Mouse (Mus musculus) forebrain, embryonic 13.5 days (tissue): ENCODE measurements at regions not wholly inside any gene's neighbourhood (a gene's known extent, or its start where the extent isn't known, plus 50 kb on each side); places are given as distances from the start of the nearest gene placed in this dataset.

Experiments
- ATAC-seq: fragments of 200-750 bp; cut with Nextera tagmentation; 2 replicates; pipeline ENCODE4 v1.8.0; 2017
- H3K27ac ChIP-seq: fragments of 300-500 bp; sonication (generic); 2 replicates; pipeline ENCODE4 v1.5.1; 2015; ENCODE audit warnings: inconsistent platforms, mild to moderate bottlenecking, moderate library complexity
- H3K27me3 ChIP-seq: fragments of 300-500 bp; sonication (generic); 2 replicates; pipeline ENCODE4 v1.6.1; 2015; ENCODE audit warnings: mild to moderate bottlenecking, inconsistent platforms
- H3K36me3 ChIP-seq: fragments of 300-500 bp; sonication (generic); 2 replicates; pipeline ENCODE4 v1.6.1; 2015; ENCODE audit warnings: mild to moderate bottlenecking, inconsistent platforms; ENCODE audit not compliant: poor library complexity, severe bottlenecking
- H3K4me1 ChIP-seq: fragments of 300-500 bp; sonication (generic); 2 replicates; pipeline ENCODE4 v1.6.1; 2015; ENCODE audit warnings: inconsistent platforms
- H3K4me2 ChIP-seq: fragments of 300-500 bp; sonication (generic); 2 replicates; pipeline ENCODE4 v1.6.1; 2015; ENCODE audit warnings: inconsistent platforms, mild to moderate bottlenecking, moderate library complexity
- H3K4me3 ChIP-seq: fragments of 300-500 bp; sonication (generic); 2 replicates; pipeline ENCODE4 v1.5.1; 2015; ENCODE audit warnings: mild to moderate bottlenecking, inconsistent platforms
- H3K9ac ChIP-seq: fragments of 300-500 bp; sonication (generic); 2 replicates; pipeline ENCODE4 v1.6.1; 2015; ENCODE audit warnings: mild to moderate bottlenecking, inconsistent platforms
- H3K9me3 ChIP-seq: fragments of 300-500 bp; sonication (generic); replicated peaks from 2 replicates; pipeline ENCODE4 v1.6.1; 2016; ENCODE audit warnings: inconsistent platforms
- WGBS: fragments of 180-500 bp; shearing (Covaris S2); methylation state at CpG from one replicate; pipeline ENCODE4 v1.1.7; 2015; 5-methylcytosine and 5-hydroxymethylcytosine counted together

DNA sequence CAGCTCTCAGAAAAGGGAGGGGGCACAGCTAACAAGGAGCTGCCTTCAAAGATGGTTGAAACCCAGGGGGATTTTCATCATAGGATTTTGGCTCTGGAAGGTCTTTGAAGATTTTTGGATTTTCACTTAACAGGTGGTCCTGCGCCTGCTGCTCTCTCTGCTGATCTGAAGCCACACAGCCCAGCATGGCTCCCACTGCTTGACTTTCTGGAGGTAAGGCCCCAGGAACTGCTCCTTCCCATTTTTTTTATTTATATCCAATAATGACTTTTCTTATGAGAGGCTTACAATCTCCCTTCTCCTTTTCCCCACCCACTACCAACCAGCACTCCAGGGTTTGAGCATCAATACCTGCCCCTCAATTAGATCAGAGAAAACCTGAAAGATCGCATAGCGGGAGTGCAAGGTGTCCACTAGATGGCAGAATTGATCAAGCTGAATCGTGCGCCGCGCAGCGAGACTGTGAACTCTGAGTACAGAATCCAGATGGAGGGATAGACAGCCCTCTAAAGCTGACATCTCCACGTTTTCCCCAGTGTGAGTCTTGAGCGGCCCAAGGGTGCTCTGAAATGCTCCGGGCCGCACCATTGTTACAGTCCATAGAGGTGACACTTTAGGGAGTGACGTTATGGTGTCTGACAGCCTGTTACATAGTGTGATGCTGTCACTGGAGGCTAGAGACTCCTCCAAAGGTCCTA is 194.6 kb upstream of the Ednrb start:
- peak overlapping the region; percentile 40; the same call in 1 of the 2 replicates for H3K4me2 ChIP-seq
- no peak overlapping the region for H3K4me3 ChIP-seq
- peaks cover 22% of the 10 kb centered on the region for H3K27me3 ChIP-seq
- H3K9ac ChIP-seq, result no peak overlapping the region
- peak; percentile 93 for ATAC-seq
- 10% methylated on average over 13 of the region's 13 CpGs for WGBS
- no peak overlapping the region for H3K27ac ChIP-seq
- no peaks in the 10 kb centered on the region for H3K4me1 ChIP-seq
- no peaks in the 10 kb centered on the region for H3K36me3 ChIP-seq
- H3K9me3 ChIP-seq, result no peaks in the 10 kb centered on the region

DNA sequence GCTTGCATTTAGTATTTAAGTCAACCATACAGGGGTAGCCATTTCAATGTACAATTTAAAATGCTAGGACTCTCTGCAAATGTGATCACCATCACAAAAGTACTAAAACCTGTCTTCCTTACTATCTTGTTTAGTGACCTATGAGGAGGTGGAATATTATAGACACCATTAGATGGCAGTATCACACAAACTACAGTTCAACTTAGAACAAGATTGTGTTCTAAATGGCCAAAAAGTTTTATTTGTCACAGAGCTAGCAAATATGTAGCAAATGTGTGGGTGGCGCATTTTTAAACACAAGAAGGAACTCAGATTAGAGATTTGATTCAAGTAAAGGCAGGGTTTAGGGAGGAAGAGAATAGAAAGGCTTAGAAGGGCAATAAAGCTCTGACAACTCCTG is 189.4 kb upstream of the Ednrb start:
- H3K27ac ChIP-seq, result no peak overlapping the region
- H3K9me3 ChIP-seq, result no peaks in the 10 kb centered on the region
- 40% methylated on average over 1 of the region's 1 CpGs for WGBS
- no peak overlapping the region for H3K9ac ChIP-seq
- H3K27me3 ChIP-seq, result peaks cover 20% of the 10 kb centered on the region
- no peak for ATAC-seq
- no peak overlapping the region for H3K4me2 ChIP-seq
- peaks cover 15% of the 10 kb centered on the region for H3K4me1 ChIP-seq
- H3K36me3 ChIP-seq, result no peaks in the 10 kb centered on the region
- no peak overlapping the region for H3K4me3 ChIP-seq

DNA sequence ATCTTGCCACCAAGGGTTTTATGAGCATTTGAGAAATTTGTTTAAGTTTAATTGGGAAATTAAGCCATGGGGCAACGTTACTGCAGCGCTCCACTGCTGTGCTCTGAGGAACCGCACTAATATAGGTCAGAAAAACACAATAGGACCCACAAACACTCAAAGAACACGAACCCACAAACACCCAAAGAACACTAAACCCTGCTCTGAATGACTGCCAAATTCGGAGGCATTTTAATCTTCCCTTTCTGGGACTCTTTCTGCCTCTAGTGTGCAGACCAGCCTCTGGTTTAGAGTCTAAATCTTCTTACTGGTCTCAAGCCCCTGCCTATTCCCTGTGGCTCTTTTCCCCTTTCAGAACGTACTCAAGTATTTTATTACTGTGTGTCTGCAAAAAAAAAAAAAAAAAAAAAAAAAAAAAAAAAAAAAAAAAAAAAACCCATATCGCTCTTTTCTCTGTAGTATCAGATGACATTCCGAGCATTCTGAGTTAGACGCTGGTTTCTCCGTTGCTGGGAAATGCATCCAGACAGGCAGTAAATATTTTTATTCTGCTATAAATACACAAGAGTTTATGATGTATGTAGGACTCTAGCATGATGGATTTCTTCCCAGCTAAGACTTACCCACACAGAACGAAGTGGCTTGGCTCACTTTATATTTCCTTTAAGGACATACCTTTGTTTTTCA is 186.7 kb upstream of the Ednrb start:
- Histone ChIP-seq H3K27me3 (peaks cover 21% of the 10 kb centered on the region), H3K27ac (no peak overlapping the region), H3K9ac (no peak overlapping the region), H3K4me1 (peaks cover 19% of the 10 kb centered on the region), H3K4me3 (no peak overlapping the region), H3K36me3 (no peaks in the 10 kb centered on the region), H3K4me2 (peak overlapping the region; percentile 35), H3K9me3 (no peaks in the 10 kb centered on the region)
- 17% methylated on average over 11 of the region's 11 CpGs for WGBS
- ATAC-seq, result no peak

DNA sequence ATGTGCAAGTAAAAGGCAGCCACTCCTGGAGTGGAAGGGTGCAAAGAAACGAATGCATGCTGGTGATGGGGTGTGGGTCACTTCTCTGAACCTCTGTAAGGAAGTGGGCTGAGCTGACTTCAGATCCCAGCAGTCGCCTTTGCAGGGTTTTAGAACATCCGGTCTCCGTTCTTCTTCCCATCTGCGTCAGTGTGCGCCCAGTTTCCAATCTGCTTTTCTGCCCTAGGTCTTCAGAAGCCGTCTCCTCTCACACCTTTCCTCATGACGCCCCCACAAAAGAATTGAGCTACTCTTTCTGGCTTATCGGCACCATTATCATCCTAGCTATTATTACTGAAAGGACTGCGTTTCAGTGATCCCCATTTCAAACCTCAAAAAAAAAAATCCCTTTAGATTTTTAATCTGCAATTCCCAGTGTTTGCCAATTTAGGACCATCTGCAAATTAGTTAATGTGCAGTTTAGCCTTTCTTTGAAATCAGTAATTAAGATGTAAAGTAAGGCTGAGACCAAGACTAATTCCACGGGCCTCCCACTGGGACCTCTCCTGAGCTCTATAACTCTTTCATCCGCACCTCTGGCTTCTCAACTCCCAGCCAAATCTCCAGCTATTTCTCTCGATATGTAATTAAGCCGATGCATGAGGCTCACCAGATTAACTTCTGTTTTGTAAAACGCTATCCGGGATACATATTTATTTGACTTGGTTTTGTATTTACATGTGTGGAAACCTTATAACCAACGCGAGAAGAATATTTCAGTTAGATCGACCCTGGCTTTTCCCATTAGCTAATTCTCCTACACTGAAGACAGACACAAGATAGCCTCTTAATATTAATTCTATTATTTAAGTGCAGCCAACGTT is 185.7 kb upstream of the Ednrb start:
- no peak for ATAC-seq
- peak overlapping the region; percentile 23; the same call in 1 of the 2 replicates for H3K4me2 ChIP-seq
- no peak overlapping the region for H3K27ac ChIP-seq
- H3K4me3 ChIP-seq, result no peak overlapping the region
- peaks cover 21% of the 10 kb centered on the region for H3K27me3 ChIP-seq
- H3K4me1 ChIP-seq, result peaks cover 19% of the 10 kb centered on the region
- H3K9ac ChIP-seq, result no peak overlapping the region
- no peaks in the 10 kb centered on the region for H3K36me3 ChIP-seq
- WGBS, result 7% methylated on average over 20 of the region's 20 CpGs
- H3K9me3 ChIP-seq, result no peaks in the 10 kb centered on the region

DNA sequence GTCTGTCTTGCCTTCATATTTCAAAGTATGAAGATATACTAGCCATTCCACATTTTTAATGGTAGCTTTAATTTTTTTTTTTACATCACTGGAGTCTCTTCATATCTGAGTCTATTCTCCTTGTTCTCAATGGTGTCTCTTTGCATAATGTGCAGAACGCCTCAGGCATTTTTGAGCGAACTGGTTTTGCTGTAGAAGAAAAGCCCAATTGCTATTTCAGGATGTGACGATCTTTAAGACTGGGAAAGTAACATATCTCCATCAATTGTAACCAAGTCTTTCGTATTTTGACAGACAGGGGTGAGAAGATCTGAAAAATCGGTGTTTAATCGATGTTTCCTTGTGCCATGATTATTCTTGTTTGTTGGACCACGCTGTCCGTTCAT is 183.7 kb upstream of the Ednrb start:
- Histone ChIP-seq H3K4me2 (no peak overlapping the region), H3K9ac (no peak overlapping the region), H3K27ac (no peak overlapping the region), H3K4me1 (peaks cover 19% of the 10 kb centered on the region), H3K36me3 (no peaks in the 10 kb centered on the region), H3K27me3 (peaks cover 17% of the 10 kb centered on the region), H3K4me3 (no peak overlapping the region), H3K9me3 (no peaks in the 10 kb centered on the region)
- 81% methylated on average over 8 of the region's 8 CpGs for WGBS
- no peak for ATAC-seq

DNA sequence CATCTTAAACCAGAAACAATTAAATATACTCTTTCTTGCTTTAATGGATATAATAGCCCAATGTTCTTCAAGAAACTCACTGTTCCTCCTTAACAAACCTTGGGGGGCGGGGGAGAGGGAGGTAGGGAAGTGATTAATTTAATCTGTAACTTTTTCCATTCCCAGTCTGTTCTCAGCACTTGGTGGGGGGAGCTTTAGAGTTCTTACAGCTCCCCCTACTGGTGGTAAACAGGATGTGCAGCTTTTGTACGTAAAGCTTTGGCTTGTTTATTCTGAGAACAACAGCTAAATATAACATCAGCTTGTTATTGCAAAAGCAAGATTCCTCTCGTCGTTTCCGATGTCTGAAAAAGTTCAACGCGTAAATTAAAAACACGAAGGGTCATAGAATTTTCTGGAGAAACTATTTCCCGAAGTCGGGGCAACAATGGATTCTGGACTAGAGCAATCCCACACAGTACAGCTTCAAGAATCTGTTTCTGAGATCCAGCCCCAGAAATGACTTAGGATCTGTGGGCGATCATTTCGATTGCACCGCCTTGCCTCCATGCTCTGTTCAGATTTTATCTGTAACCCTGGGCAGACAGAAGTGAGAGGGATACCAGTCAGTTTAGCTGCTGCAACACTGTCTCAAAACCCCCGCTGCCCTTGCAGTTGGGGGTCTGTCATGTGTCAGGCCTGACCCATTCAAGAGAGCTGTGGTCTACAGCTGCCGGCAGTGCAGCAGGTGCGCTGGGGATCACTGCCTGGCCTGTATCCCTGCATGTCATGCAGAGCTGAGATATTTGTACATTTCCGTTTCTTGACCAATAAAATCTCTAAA is 183.1 kb upstream of the Ednrb start:
- H3K9me3 ChIP-seq, result no peaks in the 10 kb centered on the region
- H3K4me2 ChIP-seq, result peak overlapping the region; percentile 22; the same call in 1 of the 2 replicates
- ATAC-seq, result peak; percentile 75
- H3K36me3 ChIP-seq, result no peaks in the 10 kb centered on the region
- peaks cover 19% of the 10 kb centered on the region for H3K4me1 ChIP-seq
- 21% methylated on average over 17 of the region's 17 CpGs for WGBS
- H3K27ac ChIP-seq, result no peak overlapping the region
- H3K27me3 ChIP-seq, result peaks cover 17% of the 10 kb centered on the region
- no peak overlapping the region for H3K4me3 ChIP-seq
- no peak overlapping the region for H3K9ac ChIP-seq

DNA sequence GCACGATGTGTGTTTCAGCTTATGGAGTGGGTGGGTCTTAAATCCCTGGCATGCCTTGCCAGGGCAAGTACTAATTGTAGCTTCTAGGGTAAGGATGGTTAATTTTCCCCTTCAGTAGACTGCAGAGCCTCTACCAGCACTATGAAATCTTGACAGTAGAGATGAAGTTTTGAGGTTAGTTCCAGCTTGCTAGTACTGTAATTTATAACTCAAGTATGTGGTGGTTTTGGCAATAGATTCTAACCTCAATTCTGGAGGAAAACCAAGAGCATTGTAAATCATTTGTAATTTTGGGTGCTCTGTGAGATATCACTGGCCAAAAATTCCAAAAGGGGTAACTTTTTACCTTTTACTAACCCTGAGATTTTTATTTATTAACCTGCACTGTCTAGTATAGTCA is 164.3 kb upstream of the Ednrb start:
- no peak for ATAC-seq
- Histone ChIP-seq H3K9ac (no peak overlapping the region), H3K9me3 (no peaks in the 10 kb centered on the region), H3K27ac (no peak overlapping the region), H3K4me3 (no peak overlapping the region), H3K4me2 (no peak overlapping the region), H3K4me1 (no peaks in the 10 kb centered on the region), H3K27me3 (no peaks in the 10 kb centered on the region), H3K36me3 (no peaks in the 10 kb centered on the region)
- 85% methylated on average over 1 of the region's 1 CpGs for WGBS

DNA sequence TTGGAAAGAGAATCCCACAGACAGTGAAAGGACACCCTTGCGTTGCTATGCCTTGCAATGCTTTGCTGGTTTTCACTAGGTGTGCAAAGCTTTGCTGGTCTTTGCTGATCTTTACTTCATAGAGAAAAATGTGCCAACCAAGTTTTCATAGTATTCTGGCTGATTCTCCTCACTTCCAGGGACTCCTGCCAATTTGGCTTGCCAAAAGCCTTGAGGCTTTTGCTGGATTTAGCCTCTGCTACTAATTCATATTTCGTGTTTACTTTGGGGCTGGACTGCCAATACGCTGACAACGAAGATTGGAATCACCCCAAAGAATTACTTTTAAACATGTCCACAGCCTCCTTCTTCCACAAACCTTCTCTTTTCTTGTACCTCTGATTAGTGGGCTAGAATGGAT is 162.2 kb upstream of the Ednrb start:
- no peaks in the 10 kb centered on the region for H3K4me1 ChIP-seq
- no peaks in the 10 kb centered on the region for H3K36me3 ChIP-seq
- H3K27ac ChIP-seq, result no peak overlapping the region
- no peak for ATAC-seq
- no peak overlapping the region for H3K4me2 ChIP-seq
- H3K9ac ChIP-seq, result no peak overlapping the region
- no peak overlapping the region for H3K4me3 ChIP-seq
- 81% methylated on average over 4 of the region's 4 CpGs for WGBS
- no peaks in the 10 kb centered on the region for H3K27me3 ChIP-seq
- no peaks in the 10 kb centered on the region for H3K9me3 ChIP-seq

DNA sequence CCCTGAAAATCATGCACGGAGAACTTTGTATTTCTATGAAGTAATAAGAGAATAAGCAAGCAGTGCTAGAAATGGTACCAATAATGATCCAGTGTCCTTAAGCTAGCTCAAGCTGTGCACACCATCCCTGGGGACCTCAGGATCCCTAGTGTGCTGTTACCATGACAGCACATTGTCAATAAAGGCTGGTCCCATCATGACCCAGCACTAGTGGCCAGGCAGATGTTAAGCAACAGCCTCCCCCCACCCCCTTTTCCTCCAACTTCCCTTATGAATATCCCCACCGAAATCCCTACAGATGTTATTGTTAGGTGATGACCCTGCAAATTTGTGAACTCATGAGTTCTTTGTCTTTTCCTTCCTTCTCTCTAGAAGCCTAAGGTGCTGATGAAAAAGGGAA is 160.9 kb upstream of the Ednrb start:
- no peaks in the 10 kb centered on the region for H3K27me3 ChIP-seq
- H3K4me2 ChIP-seq, result no peak overlapping the region
- no peak for ATAC-seq
- 76% methylated on average over 2 of the region's 2 CpGs for WGBS
- no peaks in the 10 kb centered on the region for H3K36me3 ChIP-seq
- H3K4me3 ChIP-seq, result no peak overlapping the region
- H3K4me1 ChIP-seq, result no peaks in the 10 kb centered on the region
- H3K9me3 ChIP-seq, result no peaks in the 10 kb centered on the region
- no peak overlapping the region for H3K9ac ChIP-seq
- H3K27ac ChIP-seq, result no peak overlapping the region

DNA sequence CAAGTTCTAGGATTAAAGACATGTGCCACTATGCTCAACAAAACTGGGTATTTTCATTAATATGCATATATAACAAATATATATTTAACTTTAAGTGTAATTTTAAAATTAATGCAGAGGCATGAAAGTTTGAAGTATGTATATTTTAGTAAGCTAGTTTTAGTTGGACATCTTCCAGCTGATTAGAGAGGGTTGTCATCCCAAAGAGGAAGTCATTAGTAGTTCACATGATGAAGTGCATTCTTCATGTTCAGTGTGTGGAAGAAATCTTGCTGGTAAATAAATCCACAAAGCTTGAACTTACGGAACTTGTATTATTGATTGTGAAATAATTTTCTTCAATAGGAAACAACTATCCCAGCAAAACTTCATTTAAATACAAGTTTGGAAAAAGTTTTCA is 158.2 kb upstream of the Ednrb start:
- H3K4me3 ChIP-seq, result no peak overlapping the region
- H3K4me1 ChIP-seq, result no peaks in the 10 kb centered on the region
- 40% methylated on average over 1 of the region's 1 CpGs for WGBS
- no peaks in the 10 kb centered on the region for H3K9me3 ChIP-seq
- H3K9ac ChIP-seq, result no peak overlapping the region
- no peak overlapping the region for H3K27ac ChIP-seq
- no peaks in the 10 kb centered on the region for H3K27me3 ChIP-seq
- ATAC-seq, result no peak
- H3K36me3 ChIP-seq, result no peaks in the 10 kb centered on the region
- H3K4me2 ChIP-seq, result no peak overlapping the region

DNA sequence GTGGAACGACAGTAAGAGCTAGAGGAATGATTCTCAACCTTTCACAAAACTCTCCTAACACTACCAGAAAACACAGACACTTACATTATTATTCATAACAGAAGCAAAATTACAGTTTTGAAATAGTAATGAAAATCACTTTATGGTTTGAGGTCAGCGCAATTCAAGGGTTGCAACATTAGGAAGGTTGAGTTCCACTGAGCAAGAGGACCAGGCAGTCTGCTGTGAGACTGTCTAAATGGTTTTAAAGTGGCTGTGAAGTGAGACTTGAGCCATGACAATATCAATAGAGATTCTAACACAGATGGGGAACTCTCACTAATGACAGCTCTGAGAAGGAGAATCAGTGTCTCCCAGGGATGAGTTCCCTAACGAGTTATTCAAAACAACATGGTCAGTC is 146.2 kb upstream of the Ednrb start:
- Histone ChIP-seq H3K4me1 (peaks cover 5% of the 10 kb centered on the region), H3K36me3 (no peaks in the 10 kb centered on the region), H3K27ac (no peak overlapping the region), H3K4me3 (no peak overlapping the region), H3K27me3 (no peaks in the 10 kb centered on the region), H3K9ac (no peak overlapping the region), H3K4me2 (no peak overlapping the region), H3K9me3 (no peaks in the 10 kb centered on the region)
- 83% methylated on average over 3 of the region's 3 CpGs for WGBS
- no peak for ATAC-seq
